10 mouse cellular contexts compared by ENCODE assay signal in genomic region chr12:83764519-83764918, GRCm38 (mm10). TPM values are rescaled to one million over a fixed set of nuclear protein-coding genes. Genes with fewer than 3 reads are reported as not detected.
DNase-seq lines count a peak whose midpoint lies in the region; ATAC-seq and TF ChIP-seq lines count a peak whose summit lies in the region.
"Had no signal": no experiment of that assay in that cellular context is flagged by ENCODE, and none has a peak within 500 bp of the region (broad histone marks: within the 10 kb centered on the region; RNA-seq: fewer than 3 reads in every experiment).

No protein-coding gene starts in this region.

- TF ChIP-seq CTCF in lung, embryonic 14.5 days (IDR thresholded peaks at IDR 0.05; ENCODE audit: low read depth): no peak

- H3K4me3 ChIP-seq in heart, embryonic 12.5 days: no peak overlapping the region
- peak overlapping the region; percentile 33; the same call in 1 of the 2 replicates for H3K4me3 ChIP-seq in lung, embryonic 14.5 days (ENCODE audit: low read depth, low read length)
- peak overlapping the region; percentile 52 for H3K4me3 ChIP-seq in intestine, embryonic 16.5 days (ENCODE audit: low read length)
- no peak overlapping the region for H3K4me3 ChIP-seq in stomach, embryonic 14.5 days (ENCODE audit: low read depth, low read length)
- H3K4me3 ChIP-seq: myocyte had no signal

- H3K27me3 ChIP-seq in heart, embryonic 12.5 days (replicated peaks): peaks cover 17% of the 10 kb centered on the region
- no peaks in the 10 kb centered on the region for H3K27me3 ChIP-seq in lung, embryonic 14.5 days (ENCODE audit: insufficient read depth, low read length)
- H3K27me3 ChIP-seq in intestine, embryonic 16.5 days (replicated peaks; ENCODE audit: control insufficient read depth, insufficient read depth, low read length): no peaks in the 10 kb centered on the region
- H3K27me3 ChIP-seq in stomach, embryonic 14.5 days (ENCODE audit: control insufficient read depth, insufficient read depth, low read length): no peaks in the 10 kb centered on the region

- DNase-seq in heart, adult 9 months (ENCODE audit: low spot score in 2 of 2): no peak
- no peak for DNase-seq in lung, embryonic 14.5 days
- DNase-seq in lung, adult 18-20 months: no peak
- DNase-seq in spleen, postnatal 10 days (ENCODE audit: low spot score in 2 of 2): no peak
- DNase-seq: layer of hippocampus, postnatal 36 days; thymus, adult 2 months had no signal

- peak overlapping the region; percentile 80; the same call in 1 of the 2 replicates for H3K4me2 ChIP-seq in heart, embryonic 12.5 days
- peak overlapping the region; percentile 70 for H3K4me2 ChIP-seq in lung, embryonic 14.5 days
- peak overlapping the region; percentile 81 for H3K4me2 ChIP-seq in intestine, embryonic 16.5 days (ENCODE audit: low read depth, low read length)
- H3K4me2 ChIP-seq in stomach, embryonic 14.5 days (replicated peaks; ENCODE audit: low read depth, low read length): peak overlapping the region; percentile 67; the same call in 1 of the 2 replicates

- H3K4me1 ChIP-seq in heart, embryonic 12.5 days (replicated peaks): peaks cover 27% of the 10 kb centered on the region
- H3K4me1 ChIP-seq in lung, embryonic 14.5 days (ENCODE audit: insufficient read depth): peaks cover 20% of the 10 kb centered on the region
- peaks cover 53% of the 10 kb centered on the region for H3K4me1 ChIP-seq in intestine, embryonic 16.5 days (ENCODE audit: control insufficient read depth, insufficient read depth, low read length)
- peaks cover 33% of the 10 kb centered on the region for H3K4me1 ChIP-seq in stomach, embryonic 14.5 days (ENCODE audit: control insufficient read depth, insufficient read depth, low read length)

- no peak for ATAC-seq in heart, embryonic 12.5 days (ENCODE audit: insufficient number of reproducible peaks, low FRiP score)
- ATAC-seq in lung, embryonic 14.5 days (ENCODE audit: insufficient read depth): no peak
- ATAC-seq in intestine, embryonic 16.5 days: no peak
- no peak for ATAC-seq in stomach, embryonic 14.5 days (ENCODE audit: insufficient number of reproducible peaks, insufficient read depth, low FRiP score, low read depth)

- WGBS in heart, embryonic 12.5 days: 73% methylated on average over 10 of the region's 10 CpGs
- WGBS in lung, embryonic 14.5 days: 64% methylated on average over 10 of the region's 10 CpGs
- WGBS in intestine, embryonic 16.5 days: 73% methylated on average over 10 of the region's 10 CpGs
- 59% methylated on average over 10 of the region's 10 CpGs for WGBS in stomach, embryonic 14.5 days

- H3K9me3 ChIP-seq in heart, embryonic 12.5 days (replicated peaks): no peaks in the 10 kb centered on the region
- H3K9me3 ChIP-seq in lung, embryonic 14.5 days (ENCODE audit: low read depth, low read length): no peaks in the 10 kb centered on the region
- no peaks in the 10 kb centered on the region for H3K9me3 ChIP-seq in intestine, embryonic 16.5 days (ENCODE audit: control insufficient read depth, low read length)
- H3K9me3 ChIP-seq in stomach, embryonic 14.5 days (ENCODE audit: control insufficient read depth, low read depth, low read length): no peaks in the 10 kb centered on the region

- no peaks in the 10 kb centered on the region for H3K36me3 ChIP-seq in heart, embryonic 12.5 days
- no peaks in the 10 kb centered on the region for H3K36me3 ChIP-seq in lung, embryonic 14.5 days (ENCODE audit: insufficient read depth)
- no peaks in the 10 kb centered on the region for H3K36me3 ChIP-seq in intestine, embryonic 16.5 days (ENCODE audit: control insufficient read depth, insufficient read depth, low read length)
- no peaks in the 10 kb centered on the region for H3K36me3 ChIP-seq in stomach, embryonic 14.5 days (ENCODE audit: control insufficient read depth, insufficient read depth, low read length)

- H3K27ac ChIP-seq in heart, embryonic 12.5 days (ENCODE audit: poor library complexity, severe bottlenecking): no peak overlapping the region
- no peak overlapping the region for H3K27ac ChIP-seq in lung, embryonic 14.5 days (ENCODE audit: low read depth)
- H3K27ac ChIP-seq in intestine, embryonic 16.5 days (ENCODE audit: low read length): peak overlapping the region; percentile 33; the same call in 1 of the 2 replicates
- no peak overlapping the region for H3K27ac ChIP-seq in stomach, embryonic 14.5 days (ENCODE audit: low read length)

- no peak overlapping the region for H3K9ac ChIP-seq in heart, embryonic 12.5 days
- H3K9ac ChIP-seq in lung, embryonic 14.5 days: no peak overlapping the region
- peak overlapping the region; percentile 75 for H3K9ac ChIP-seq in intestine, embryonic 16.5 days (ENCODE audit: low read depth, low read length)
- H3K9ac ChIP-seq in stomach, embryonic 14.5 days (replicated peaks; ENCODE audit: low read depth, low read length): no peak overlapping the region

RNA-seq across cellular contexts. Expression of gene Papln, which starts 1.1 kb away (rescaled TPM):
- 0.22 and 0.23 TPM in 2 replicates for polyA plus RNA-seq in heart, embryonic 12.5 days (2016; fragmentation: Nextera tagmentation; extraction: Ambion mirVana)
- polyA plus RNA-seq in lung, embryonic 14.5 days (2014; fragmentation: Nextera tagmentation; extraction: Ambion mirVana): 0.67 and 0.73 TPM in 2 replicates
- 5.2 and 5.8 TPM in 2 replicates for polyA plus RNA-seq in intestine, embryonic 16.5 days (2015; fragmentation: Nextera tagmentation; extraction: Ambion mirVana)
- polyA plus RNA-seq in stomach, embryonic 14.5 days (2014; fragmentation: Nextera tagmentation; extraction: Ambion mirVana): 1.4 and 2.2 TPM in 2 replicates

Comparison
In these comparisons a context has a peak if more than half of its experiments do, and no peak if none do; other contexts are left out.
1. H3K4me3 ChIP-seq: peak in lung, embryonic 14.5 days (single experiment) and intestine, embryonic 16.5 days (single experiment); none in heart, embryonic 12.5 days (single experiment) and stomach, embryonic 14.5 days (single experiment).
2. Peak in every context shown above with its lines, with median percentiles within 50 percentile points of each other: H3K4me2 ChIP-seq.